12 mouse cellular contexts compared by ENCODE assay signal in genomic region chr1:72832715-72833153, GRCm38 (mm10). TPM values are rescaled to one million over a fixed set of nuclear protein-coding genes. Genes with fewer than 3 reads are reported as not detected.
DNase-seq lines count a peak whose midpoint lies in the region; ATAC-seq and TF ChIP-seq lines count a peak whose summit lies in the region.
"Had no signal": no experiment of that assay in that cellular context is flagged by ENCODE, and none has a peak within 500 bp of the region (broad histone marks: within the 10 kb centered on the region; RNA-seq: fewer than 3 reads in every experiment).

No protein-coding gene starts in this region.

- H3K9ac ChIP-seq in neural tube, embryonic 13.5 days, result no peak overlapping the region
- no peak overlapping the region for H3K9ac ChIP-seq in hindbrain, postnatal 0 days (replicated peaks; ENCODE audit: low read length)
- no peak overlapping the region for H3K9ac ChIP-seq in midbrain, postnatal 0 days (replicated peaks; ENCODE audit: low read length, poor library complexity, severe bottlenecking)
- H3K9ac ChIP-seq: liver, embryonic 13.5 days had no signal

- no peak overlapping the region for H3K4me2 ChIP-seq in neural tube, embryonic 13.5 days
- H3K4me2 ChIP-seq in hindbrain, postnatal 0 days (ENCODE audit: low read depth, low read length), result no peak overlapping the region
- no peak overlapping the region for H3K4me2 ChIP-seq in midbrain, postnatal 0 days (ENCODE audit: low read depth, low read length, poor library complexity, severe bottlenecking)
- H3K4me2 ChIP-seq: liver, embryonic 13.5 days had no signal

- peaks cover 28% of the 10 kb centered on the region for H3K36me3 ChIP-seq in neural tube, embryonic 13.5 days
- H3K36me3 ChIP-seq in hindbrain, postnatal 0 days (ENCODE audit: insufficient read depth, low read length), result no peaks in the 10 kb centered on the region; the same call in 1 of the 2 replicates
- H3K36me3 ChIP-seq in midbrain, postnatal 0 days (ENCODE audit: insufficient read depth, low read length), result no peaks in the 10 kb centered on the region
- H3K36me3 ChIP-seq: liver, embryonic 13.5 days had no signal

- H3K4me1 ChIP-seq in neural tube, embryonic 13.5 days (replicated peaks), result peaks cover 25% of the 10 kb centered on the region
- peaks cover 19% of the 10 kb centered on the region for H3K4me1 ChIP-seq in hindbrain, postnatal 0 days (ENCODE audit: insufficient read depth, low read length)
- H3K4me1 ChIP-seq in midbrain, postnatal 0 days (ENCODE audit: insufficient read depth, low read length), result peaks cover 5% of the 10 kb centered on the region; the same call in 1 of the 2 replicates
- H3K4me1 ChIP-seq: liver, embryonic 13.5 days had no signal

- DNase-seq in cerebellum, postnatal 14 days, result peak; percentile 80 to 85
- no peak for DNase-seq in cerebellum, postnatal 36 days
- DNase-seq in neural tube, embryonic 10.5 days (ENCODE audit: extremely low spot score, low spot score), result no peak
- DNase-seq in hindbrain, postnatal 0 days (ENCODE audit: low spot score), result peak; percentile 85
- peak; percentile 89 for DNase-seq in midbrain, postnatal 0 days (ENCODE audit: low spot score)
- no peak for DNase-seq in thymus, postnatal 4 days
- DNase-seq in layer of hippocampus, postnatal 36 days, result no peak
- DNase-seq: B cell, adult 2 months; heart, adult 11 months; liver, embryonic 13.5 days had no signal

- H3K27ac ChIP-seq in neural tube, embryonic 13.5 days (replicated peaks), result peak overlapping the region; percentile 68
- peak overlapping the region; percentile 49 for H3K27ac ChIP-seq in hindbrain, postnatal 0 days
- H3K27ac ChIP-seq in midbrain, postnatal 0 days (ENCODE audit: low read depth, low read length), result no peak overlapping the region
- H3K27ac ChIP-seq: liver, embryonic 13.5 days had no signal

- WGBS in neural tube, embryonic 13.5 days, result 32% methylated on average over 3 of the region's 3 CpGs
- WGBS in hindbrain, postnatal 0 days, result 32% methylated on average over 3 of the region's 3 CpGs
- 51% methylated on average over 3 of the region's 3 CpGs for WGBS in midbrain, postnatal 0 days

- H3K4me3 ChIP-seq in neural tube, embryonic 13.5 days, result no peak overlapping the region
- H3K4me3 ChIP-seq in hindbrain, postnatal 0 days (ENCODE audit: low read length), result no peak overlapping the region
- no peak overlapping the region for H3K4me3 ChIP-seq in midbrain, postnatal 0 days (ENCODE audit: low read depth, low read length)
- H3K4me3 ChIP-seq: liver, embryonic 13.5 days had no signal

- no peaks in the 10 kb centered on the region for H3K9me3 ChIP-seq in neural tube, embryonic 13.5 days
- no peaks in the 10 kb centered on the region for H3K9me3 ChIP-seq in hindbrain, postnatal 0 days (ENCODE audit: low read length)
- no peaks in the 10 kb centered on the region for H3K9me3 ChIP-seq in midbrain, postnatal 0 days (ENCODE audit: low read length)
- H3K9me3 ChIP-seq: liver, embryonic 13.5 days had no signal

- 0 out of 2 replicates have a peak, but pooled peaks have one; percentile 45 for ATAC-seq in neural tube, embryonic 13.5 days (ENCODE audit: low read depth)
- peak; percentile 69 for ATAC-seq in hindbrain, postnatal 0 days
- no peak for ATAC-seq in midbrain, postnatal 0 days (ENCODE audit: low FRiP score)

- no peaks in the 10 kb centered on the region for H3K27me3 ChIP-seq in neural tube, embryonic 13.5 days
- H3K27me3 ChIP-seq in hindbrain, postnatal 0 days (ENCODE audit: insufficient read depth, low read length), result no peaks in the 10 kb centered on the region
- H3K27me3 ChIP-seq in midbrain, postnatal 0 days (ENCODE audit: insufficient read depth, low read length), result no peaks in the 10 kb centered on the region

- no peak for TF ChIP-seq CTCF in hindbrain, postnatal 0 days (IDR thresholded peaks at IDR 0.05; ENCODE audit: low read depth)
- TF ChIP-seq CTCF in midbrain, postnatal 0 days (IDR thresholded peaks at IDR 0.05), result no peak

RNA-seq across cellular contexts. Expression of gene Igfbp2, which starts 8.4 kb away (rescaled TPM):
- polyA plus RNA-seq in neural tube, embryonic 13.5 days (2015; fragmentation: Nextera tagmentation; extraction: Ambion mirVana), result 337 and 391 TPM in 2 replicates
- total RNA-seq in hindbrain, postnatal 0 days (2014; rRNA removed), result 686 and 698 TPM in 2 replicates
- polyA plus RNA-seq in hindbrain, postnatal 0 days (2015; fragmentation: Nextera tagmentation; extraction: Ambion mirVana), result 470 and 480 TPM in 2 replicates
- total RNA-seq in midbrain, postnatal 0 days (2014; rRNA removed), result 432 and 450 TPM in 2 replicates
- polyA plus RNA-seq in midbrain, postnatal 0 days (2015; fragmentation: Nextera tagmentation; extraction: Ambion mirVana), result 272 and 323 TPM in 2 replicates
- total RNA-seq in layer of hippocampus, postnatal 36 days (2021), result 10 to 100 TPM; 40.2 to 54.9 TPM
- total RNA-seq: common myeloid progenitor, adult 5-6 weeks had no signal

RNA-seq across cellular contexts. Expression of gene Igfbp5, which starts 42.0 kb away (rescaled TPM):
- 158 and 172 TPM in 2 replicates for polyA plus RNA-seq in neural tube, embryonic 13.5 days (2015; fragmentation: Nextera tagmentation; extraction: Ambion mirVana)
- total RNA-seq in hindbrain, postnatal 0 days (2014; rRNA removed), result 127 and 131 TPM in 2 replicates
- polyA plus RNA-seq in hindbrain, postnatal 0 days (2015; fragmentation: Nextera tagmentation; extraction: Ambion mirVana), result 40.0 and 44.6 TPM in 2 replicates
- total RNA-seq in midbrain, postnatal 0 days (2014; rRNA removed), result 109 and 127 TPM in 2 replicates
- 42.8 and 47.4 TPM in 2 replicates for polyA plus RNA-seq in midbrain, postnatal 0 days (2015; fragmentation: Nextera tagmentation; extraction: Ambion mirVana)
- 10 to 100 TPM; 70.5 to 75.7 TPM for total RNA-seq in layer of hippocampus, postnatal 36 days (2021)

Comparison
In these comparisons a context has a peak if more than half of its experiments do, and no peak if none do; other contexts are left out.
1. DNase-seq: peak in cerebellum, postnatal 14 days (2 of 2), hindbrain, postnatal 0 days (single experiment) and midbrain, postnatal 0 days (single experiment); none in cerebellum, postnatal 36 days (0 of 2), neural tube, embryonic 10.5 days (single experiment), thymus, postnatal 4 days (single experiment) and layer of hippocampus, postnatal 36 days (0 of 2).